Mouse (Mus musculus) layer of hippocampus, adult 18-20 months (tissue): ENCODE measurements around the gene Pnkp. TPM values are rescaled to one million over a fixed set of nuclear protein-coding genes. Genes with fewer than 3 reads are reported as not detected.
"Not testable (repeated sequence)": the region's sequence is repeated elsewhere in the genome, so short reads cannot be mapped to it uniquely, and the experiment has no call there.

Source experiments
- DNase-seq, 2 experiments: peaks; one replicate each; pipeline ENCODE4 v3.0.0; 2022; ENCODE audit warnings: low spot score in 2 of 2
- total RNA-seq, 2 experiments: library from RNA; stranded (reverse); gene quantifications; 2 replicates each; pipeline ENCODE4 v1.2.3; 2021

Gene Pnkp
- total RNA-seq, 2 experiments from 2014 or later: 25.3 to 27.8 TPM

DNA sequence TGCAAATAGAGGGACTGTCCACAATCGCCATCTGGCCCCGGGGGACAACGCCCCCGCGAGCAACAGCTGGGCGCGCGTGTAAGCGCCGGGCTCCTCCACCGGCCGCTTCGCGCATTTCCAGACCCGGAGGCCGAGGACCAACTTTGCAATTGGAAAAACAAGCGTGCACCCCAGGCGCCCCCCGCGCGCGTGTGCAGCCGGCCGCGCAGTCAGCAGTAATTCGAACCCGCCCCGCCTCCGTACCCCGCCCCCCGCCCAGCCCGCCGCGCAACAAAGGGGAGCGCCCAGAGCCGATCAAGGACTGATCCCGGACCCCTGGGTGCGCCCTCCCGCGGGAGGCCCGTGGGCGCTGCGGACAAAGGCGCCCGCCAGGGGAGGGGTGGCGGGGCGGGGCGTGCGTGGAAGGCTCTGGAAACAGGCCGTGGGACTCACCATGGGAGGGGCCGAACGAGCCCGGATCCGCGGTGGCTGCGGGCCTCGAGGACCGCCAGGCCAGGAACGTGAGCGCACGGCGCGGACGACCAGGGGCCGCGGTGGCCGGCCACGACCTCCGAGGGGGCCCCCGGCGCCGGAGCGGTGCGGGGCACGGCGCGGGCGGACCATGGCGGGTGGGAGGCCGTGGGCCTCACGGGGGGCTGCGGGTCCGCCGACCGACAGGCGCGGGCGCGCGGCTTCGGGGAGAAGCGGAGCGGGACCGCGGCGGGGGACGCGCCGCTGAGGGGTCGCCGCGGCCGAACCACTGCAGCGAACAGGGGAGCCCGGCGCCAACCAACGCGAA, 12.2 kb downstream of the Pnkp start:
- DNase-seq: no peak

DNA sequence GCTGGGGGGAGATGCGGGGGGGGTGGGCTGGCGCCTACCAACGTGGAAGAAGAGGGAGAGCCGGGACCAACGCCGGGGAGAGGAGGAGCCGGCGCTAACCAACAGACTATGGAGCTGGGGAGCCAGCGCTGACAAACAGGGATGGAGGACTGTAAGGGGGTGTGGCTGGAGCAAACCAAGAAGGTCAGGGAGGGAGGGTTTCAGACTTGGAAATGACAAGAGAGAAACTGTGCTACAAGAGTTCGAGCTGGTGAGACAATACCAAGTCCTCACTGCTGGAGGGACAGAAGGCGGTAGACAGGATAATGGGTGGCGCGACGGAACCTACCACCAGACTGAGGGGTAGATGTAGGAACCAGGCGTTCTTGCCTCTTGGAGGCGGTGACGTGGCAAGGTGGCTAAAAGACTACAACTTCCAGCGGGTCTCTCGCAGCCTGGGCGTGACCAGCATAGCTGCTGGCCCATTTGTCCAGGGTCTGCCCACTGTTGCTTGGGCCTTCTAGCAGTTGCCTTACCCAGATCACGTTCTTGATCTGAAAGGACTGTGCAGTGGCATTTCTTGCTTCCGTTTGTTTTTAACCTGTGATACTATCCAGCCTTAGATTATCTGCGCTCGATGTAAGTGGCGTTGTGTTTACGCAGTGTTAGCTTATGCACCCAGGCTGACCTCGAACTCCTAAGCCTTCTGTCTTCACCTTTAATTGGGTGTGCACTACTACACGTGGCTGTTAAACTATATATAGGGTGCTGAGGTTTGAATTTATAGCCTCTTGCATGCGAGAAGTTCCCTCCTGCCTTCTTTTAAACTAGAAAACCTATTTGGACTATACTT, 13.0 kb downstream of the Pnkp start, which contains the start of gene Ptov1:
Gene Ptov1 (minus strand): TSS at position 92 of the 832 bp plus-strand sequence.
- DNase-seq: peak; percentile 96 to 97

DNA sequence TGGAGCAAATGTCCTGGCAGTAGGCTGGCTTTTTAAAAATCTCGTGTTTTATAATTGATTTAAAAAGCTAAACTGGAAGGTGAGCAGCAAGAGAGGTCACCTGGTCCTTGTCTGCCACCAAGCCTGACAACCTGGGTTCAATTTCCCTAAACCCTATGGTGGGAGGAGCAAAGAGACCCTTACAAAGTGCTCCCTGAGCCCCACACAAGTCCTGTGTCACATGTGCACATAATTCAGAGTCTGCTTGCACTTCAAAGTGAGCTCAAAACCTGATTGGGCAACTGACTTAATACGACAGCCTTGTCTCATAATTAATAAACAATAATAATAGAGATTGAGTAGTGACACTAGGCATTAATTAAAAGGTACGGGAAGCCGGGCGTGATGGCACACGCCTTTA, 13.7 kb downstream of the Pnkp start:
- no peak for DNase-seq

DNA sequence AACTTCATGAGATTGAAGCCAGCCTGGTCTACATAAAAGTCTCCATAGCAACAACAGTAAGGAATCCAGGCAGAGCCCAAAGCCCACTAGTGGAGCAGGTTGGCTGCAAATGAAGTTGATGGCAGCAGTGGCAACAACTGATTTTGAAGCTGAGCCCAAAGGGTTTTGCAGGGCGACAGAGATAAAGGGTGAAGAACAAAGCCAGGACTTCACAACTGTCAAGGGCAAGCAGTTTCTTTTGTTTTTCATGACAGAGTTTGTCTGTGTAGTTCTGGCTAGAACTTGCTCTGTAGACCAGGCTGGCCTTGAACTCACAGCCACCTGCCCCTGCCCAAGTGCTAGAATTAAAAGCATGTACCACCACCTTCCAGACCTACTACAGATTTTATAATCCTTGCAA, 14.2 kb downstream of the Pnkp start:
- DNase-seq: no peak

DNA sequence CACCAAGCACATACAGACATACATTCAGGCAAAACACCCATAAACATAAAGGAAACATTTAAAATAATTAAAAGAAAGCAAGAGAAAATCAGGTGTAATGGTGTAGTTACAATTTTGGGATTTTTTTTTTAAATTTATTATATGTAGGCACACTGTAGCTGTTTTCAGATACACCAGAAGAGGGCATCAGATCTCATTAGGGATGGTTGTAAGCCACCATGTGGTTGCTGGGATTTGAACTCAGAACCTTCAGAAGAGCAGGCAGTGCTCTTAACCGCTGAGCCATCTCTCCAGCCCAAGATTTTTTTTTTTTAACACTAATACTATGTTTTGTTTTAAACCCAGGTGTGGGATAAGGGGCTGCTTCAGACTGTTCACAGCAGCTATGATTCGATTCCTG, 14.8 kb downstream of the Pnkp start:
- DNase-seq: not testable (repeated sequence)

DNA sequence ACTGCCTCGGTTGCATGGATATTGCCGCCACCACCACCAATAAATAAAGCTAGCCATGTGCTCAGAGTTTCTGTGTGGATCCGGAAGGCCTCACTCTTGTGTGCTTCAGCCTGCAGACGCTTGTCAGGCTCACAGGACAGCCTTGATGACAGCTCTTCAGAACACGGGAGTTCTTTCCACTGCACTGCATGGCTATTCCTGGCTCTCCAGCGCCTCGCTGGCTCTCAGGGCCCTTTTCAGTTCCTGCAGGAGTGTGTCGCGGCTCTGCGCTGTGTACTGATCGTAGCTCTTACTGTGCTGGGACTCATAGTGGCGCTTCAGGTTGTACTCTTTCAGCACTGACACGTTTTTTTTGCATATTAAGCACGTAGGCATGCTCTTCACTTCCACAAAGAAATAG, 20.9 kb downstream of the Pnkp start:
- DNase-seq: no peak

DNA sequence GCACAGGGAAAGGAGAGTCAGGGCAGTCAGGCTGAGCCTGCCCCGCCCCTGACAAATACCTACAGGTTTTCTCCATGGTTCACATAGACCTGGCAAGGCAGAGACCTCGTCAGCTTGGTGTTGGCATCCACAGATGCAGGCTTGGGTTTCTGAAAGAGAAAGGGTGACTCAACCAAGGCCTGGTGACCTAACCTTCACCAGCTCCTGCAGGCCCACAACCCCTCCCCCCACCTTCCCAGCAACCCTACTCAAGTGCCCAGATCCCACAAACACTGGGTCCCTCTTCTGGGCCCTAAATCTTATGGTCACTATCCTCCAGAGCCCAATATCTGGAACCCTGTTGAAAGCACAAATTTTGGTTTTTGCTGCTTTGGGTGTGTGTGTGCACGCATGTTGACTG, 26.1 kb downstream of the Pnkp start:
- no peak for DNase-seq

DNA sequence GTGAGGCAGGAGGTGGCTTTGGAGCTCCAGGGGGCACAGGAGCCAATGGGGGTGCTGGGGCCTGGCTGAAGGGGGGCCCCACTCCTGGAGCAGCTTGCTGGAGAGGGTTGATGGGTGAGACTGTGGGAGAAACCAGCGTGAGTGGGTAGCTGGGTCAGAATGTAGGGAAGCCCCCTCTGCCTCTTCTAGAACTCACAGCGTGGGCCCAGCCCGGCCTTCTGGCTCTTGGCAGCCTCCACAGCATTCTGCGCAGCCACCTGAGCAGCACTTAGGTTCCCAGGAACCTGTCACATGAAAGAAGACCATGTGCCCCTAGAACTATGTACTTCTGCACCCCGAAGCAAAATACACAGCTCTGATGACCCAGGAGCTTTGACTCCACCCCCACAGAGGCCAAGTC, 27.7 kb downstream of the Pnkp start:
- DNase-seq: no peak

DNA sequence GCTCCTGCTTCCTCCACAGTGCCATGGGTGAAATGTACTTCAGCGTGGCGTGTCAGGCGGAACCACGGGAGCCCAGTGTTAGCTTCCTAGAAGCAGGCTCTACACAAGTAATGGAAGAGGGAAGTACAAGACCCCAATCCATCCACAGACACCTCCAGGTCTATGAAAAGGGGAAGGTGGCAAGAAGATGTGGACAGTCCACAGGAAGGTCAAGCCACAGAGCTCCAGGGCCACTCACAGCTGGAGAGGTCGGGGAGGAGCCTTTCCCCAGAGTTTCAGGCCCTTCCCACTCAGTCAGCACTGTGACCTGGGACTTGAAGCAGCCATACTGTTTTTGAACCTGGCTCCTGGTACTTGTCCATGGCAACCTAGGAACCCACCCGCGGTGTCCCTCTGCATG, 30.0 kb downstream of the Pnkp start:
- DNase-seq: no peak

DNA sequence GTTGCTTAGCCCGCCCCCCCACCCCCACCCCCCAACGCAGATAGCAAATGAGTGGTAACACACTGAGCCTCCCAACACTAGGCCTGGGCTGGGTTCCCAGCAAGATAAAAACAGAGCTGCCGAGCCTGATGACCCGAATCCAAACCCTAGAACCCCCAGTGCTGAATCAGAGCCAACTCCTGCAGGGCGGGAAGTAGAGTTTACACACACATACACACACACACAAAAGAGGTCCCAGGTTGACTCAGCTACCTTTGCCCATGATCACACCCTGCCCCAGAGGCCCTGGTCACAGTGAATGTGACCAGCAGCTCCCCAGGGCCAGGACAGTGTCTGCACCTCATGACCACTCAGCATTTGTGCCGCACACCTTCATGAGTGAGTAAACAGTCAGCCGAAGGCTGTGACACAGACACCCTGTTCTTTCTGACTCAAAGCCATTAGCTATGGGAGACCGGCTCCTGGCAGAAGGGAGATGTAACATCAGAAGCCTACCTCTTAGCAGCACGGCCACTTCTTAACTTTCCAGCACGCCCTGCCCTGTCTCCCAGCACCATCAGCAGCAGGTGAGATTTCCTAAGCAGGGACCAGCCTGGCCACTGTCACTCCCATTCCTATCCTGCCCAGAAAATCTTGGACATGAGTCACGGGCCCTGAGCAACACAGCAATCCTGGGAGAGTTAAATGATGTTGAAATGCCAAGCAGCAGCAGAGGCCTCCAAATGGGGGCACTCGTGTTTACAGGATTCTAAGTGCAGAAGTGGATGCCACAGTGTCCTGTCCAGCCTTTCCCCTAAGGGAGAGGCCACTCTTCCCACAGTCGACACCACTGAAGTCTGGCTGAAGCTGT, 31.5 kb downstream of the Pnkp start:
- DNase-seq: no peak

DNA sequence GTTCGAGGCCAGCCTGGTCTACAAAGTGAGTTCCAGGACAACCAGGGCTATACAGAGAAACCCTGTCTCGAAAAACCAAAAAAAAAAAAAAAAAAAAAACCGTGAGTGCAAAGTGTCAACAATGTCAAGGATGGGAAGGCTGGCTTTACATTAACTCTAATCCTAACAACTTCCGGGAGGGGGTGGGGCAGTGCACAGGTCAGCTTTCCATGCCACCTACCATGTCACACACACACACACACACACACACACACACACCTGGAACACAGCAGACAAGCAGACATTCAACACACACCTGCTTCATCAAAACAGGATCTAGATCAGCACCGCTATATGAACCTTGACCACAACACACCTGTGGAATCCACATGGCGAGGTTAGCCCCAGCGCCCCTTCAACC, 33.2 kb downstream of the Pnkp start:
- DNase-seq: no peak

DNA sequence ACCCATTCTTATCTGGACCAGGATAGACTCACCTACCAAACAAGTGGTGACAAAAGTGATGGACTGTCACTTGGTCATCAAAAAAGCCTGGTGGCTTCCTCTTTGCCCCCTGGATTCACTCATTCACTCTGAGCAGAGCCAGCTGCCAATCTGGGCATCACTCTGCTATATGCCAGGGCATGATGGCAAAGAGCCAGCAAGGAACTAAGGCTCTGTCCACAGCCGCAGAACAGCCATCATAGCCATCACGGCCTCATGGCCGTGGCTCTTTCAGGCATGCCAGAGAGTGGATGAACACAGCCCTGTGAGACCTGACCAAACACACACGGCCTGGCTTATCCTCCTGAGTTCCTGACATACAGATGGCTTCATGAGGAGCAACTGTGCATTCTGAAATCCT, 33.8 kb downstream of the Pnkp start:
- DNase-seq: no peak

DNA sequence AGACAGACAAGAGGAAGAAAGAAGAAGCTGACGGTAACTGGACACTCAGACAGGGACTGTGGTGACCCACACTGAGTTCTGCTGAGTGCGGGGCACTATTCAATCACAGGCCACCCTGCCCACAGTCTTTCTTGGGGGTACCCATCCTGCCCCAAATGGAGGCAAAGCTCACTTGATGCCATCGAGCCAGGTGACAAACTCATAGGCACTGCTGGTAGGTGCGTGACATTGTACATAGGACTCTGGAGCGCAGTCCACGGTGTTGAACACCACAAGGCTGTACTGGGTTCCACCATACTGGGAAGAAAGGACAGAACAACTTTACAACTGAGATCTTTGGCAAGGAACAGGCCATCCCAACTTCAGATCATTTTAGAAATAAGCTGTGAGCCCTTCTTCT, 34.7 kb downstream of the Pnkp start:
- DNase-seq: no peak

DNA sequence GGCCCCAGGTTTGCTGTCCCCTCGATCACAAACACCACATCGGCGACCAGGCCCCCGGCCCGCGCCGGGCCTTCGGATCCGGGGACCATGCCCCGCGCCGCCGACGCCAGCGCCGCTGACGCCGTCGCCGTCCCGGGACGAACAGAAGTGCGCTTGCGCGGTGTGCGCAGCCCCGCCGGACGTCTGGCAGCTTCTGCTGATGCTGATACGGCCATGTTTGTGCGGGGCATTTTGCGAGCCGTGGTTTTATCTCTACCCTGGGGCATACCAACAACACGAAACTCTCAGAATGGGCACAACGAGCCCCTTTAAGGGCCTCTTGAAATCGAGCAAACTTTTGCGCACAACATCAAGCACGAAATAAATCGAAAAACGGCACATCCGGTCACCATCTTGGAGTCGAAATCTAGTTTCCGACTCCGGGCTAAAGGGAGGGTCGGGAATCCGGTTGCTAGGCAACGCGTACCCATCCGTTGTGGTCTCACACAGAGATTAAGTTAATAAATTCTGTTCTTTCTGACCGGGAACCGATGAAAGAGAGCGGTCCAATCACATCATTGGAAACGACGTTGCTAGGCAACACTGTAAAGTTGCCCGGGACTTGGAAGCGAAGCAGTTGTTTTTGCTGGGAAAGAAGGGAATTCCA, 35.5 kb downstream of the Pnkp start, which contains the start of gene Med25:
Gene Med25 (minus strand): TSS at position 437 of the 646 bp plus-strand sequence.
- peak; percentile 93 to 99 for DNase-seq

DNA sequence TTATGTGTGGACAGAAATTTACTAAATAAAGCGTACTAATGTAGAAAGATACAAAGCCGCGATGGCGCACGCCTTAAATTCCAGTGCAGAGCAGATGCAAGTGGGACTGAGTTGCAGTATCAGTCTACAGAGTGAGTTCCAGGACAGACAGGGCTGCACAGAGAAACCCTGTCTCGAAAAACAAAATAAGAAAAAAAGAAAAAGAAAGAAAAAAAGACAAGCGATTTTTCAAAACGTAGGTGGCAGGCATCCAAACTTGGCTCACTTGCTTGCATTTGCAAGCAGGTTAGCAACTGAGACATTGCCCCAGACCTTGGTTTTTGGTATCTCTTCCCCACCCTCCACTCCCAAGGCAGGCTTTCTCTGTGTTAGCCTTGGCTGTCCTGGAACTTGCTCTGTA, 36.3 kb downstream of the Pnkp start:
- DNase-seq: no peak

DNA sequence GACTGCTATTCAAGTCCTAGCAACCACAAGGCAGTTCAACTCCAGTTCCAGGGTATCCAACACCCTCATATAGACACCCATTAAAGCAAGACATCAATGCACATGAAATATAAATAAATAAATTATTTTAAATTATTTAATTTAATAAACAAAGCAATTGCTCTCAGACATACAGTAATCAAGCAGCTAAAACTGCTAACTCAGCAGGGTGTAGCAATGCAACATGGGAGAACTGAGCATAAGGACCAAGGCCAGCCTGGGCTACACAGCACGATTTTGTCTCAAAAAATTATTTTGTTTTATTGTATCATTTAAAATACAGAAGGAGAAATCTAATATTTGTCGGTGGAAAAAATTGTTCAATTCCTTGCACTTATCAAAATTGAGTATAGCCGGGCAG, 37.2 kb downstream of the Pnkp start:
- no peak for DNase-seq

DNA sequence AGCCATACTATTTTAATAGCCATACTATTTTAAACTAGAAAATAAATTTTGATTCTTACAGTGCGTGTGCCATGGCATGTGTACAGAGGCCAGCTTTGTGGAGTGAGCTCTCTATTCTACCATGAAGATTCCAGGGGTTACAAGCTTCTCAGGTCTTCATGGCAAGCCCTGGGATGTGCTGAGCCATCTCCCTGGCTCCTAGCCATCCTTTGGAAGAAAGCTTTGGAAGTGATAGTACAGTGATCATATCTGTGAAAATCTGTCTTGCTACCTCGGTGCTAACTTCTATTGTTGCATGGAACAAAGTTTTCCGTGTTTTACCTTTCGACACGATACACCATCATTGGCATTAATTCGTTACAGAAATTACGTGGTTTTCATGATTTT, 38.3 kb downstream of the Pnkp start:
- DNase-seq: no peak

DNA sequence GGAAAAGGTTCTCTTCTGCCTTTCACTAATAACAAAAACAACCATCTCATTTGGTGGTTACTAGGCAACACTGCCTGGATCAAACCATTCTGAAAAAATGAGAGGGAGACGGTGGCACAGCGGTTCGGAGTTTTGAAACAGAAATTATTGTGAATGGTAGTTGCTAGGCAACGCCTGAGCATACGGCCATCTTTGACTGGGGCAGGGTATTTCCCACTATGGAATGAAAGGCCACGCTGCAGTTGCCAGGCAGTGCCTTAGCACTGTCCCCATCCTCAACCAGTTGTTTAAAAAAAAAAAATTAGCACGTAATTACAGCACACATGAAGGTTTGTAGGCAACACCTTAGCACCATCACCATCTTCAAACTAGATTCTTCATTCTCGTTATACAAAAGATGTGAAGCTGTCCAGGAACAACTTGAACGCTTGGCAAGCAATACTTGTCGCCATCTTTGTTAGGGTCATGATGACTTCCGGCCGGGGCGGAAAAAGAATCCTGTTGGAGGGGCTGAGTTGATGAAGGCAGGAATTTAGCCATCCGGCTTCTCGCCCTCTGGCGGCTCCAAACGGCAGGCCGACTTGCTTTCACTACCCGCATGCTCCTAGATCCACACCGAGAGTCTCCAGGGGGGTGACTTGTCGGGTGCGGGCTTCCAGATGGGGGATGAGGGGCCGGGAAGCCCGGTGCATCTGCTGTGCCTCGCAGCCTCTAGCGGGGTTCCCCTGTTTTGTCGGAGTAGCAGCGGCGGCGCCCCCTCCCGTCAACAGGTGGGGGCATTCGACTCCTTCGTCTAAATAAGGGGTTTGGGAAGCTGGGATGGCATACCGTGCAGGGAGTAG, 38.9 kb downstream of the Pnkp start, which contains the start of gene Fuz:
Gene Fuz (plus strand): TSS at position 487 of the 842 bp plus-strand sequence.
- DNase-seq: peak; percentile 91 to 96

DNA sequence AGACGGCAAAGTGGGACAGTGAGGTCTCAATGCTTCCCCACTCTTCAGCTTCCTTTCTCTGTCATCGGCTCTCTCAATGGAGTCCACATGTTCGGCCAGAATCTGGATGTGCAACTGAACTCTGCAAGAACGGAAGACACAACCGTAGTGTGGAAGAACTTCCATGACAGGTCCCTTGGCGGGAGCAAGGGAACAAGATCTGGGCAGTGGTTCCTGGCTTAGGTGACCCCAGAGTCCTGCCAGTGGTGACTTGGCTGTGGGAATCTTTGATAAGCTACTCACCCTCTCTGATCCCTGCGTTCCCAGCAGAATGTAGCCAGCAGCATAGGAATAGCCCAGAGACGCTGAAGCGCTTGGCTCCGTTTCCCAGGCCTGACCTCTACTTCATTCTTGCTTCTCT, 39.6 kb downstream of the Pnkp start:
- no peak for DNase-seq

DNA sequence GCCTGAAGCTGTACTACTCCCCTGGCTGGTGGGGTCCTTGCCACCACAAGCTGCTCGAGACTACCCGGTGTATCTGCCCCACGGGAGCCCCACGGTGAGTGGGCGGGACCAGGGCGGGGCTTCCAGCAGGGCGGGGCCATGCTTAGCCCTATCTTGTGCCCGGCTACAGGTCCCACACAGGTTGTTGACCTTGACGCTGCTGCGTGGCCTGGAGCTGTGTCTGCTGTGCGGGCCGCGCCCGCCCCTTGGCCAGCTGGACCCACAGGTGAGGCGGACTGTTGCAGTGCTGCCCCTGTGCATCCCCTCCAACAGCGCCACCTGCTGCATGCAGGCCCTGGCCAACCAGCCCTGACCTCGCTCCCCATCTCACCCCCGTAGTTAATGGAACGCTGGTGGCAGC, 41.7 kb downstream of the Pnkp start:
- no peak for DNase-seq
